12 mouse cellular contexts compared by ENCODE assay signal in the genomic region with DNA sequence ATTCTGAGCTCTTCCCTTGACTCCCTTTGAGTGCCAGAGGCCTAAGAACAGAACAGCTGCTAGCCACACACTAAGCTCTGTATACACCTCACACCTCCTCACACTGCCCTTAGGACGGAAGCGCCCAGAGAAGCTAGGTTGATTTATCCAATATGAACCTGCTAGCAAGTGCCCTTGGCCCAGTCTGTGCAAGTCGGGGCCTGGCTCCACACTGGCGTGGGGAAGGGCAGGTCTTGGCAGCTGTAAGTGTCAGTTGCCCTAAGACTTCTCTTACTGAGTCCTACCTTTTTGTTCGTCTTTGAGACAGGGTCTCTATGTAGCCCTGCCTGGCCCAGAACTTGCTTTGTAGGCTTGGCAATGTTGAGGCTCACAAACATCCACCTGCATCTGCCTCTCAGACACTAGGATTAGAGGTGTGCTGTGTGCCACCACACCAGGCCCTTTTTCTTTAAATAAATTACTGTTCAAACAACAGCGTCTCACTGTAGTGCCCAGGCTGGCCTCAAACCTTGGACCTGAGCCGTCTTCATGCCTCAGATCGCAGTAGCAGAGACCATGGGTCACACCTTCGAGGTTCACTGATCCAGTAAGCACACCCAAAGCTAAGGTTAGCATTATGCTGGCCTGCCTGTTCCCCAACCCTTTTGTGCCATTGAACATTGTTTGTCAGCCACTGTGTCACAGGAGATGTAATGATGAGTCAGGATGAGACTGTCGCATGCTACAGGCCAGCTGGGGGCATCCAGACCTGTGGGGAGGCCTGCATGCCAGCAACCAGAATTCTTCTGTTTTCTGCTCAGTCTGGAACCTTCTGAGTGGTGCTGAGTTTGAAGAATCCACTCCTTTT. TPM values are rescaled to one million over a fixed set of nuclear protein-coding genes. Genes with fewer than 3 reads are reported as not detected.
DNase-seq lines count a peak whose midpoint lies in the region; ATAC-seq and TF ChIP-seq lines count a peak whose summit lies in the region.
"Had no signal": no experiment of that assay in that cellular context is flagged by ENCODE, and none has a peak within 500 bp of the region (broad histone marks: within the 10 kb centered on the region; RNA-seq: fewer than 3 reads in every experiment).

No protein-coding gene starts in this region.

- peaks cover 34% of the 10 kb centered on the region for H3K4me1 ChIP-seq in kidney, adult 2 months (ENCODE audit: control insufficient read depth, insufficient read depth, low read length)
- H3K4me1 ChIP-seq in kidney, embryonic 14.5 days (ENCODE audit: control insufficient read depth, insufficient read depth, low read length) = peaks cover 10% of the 10 kb centered on the region

- no peaks in the 10 kb centered on the region for H3K27me3 ChIP-seq in kidney, adult 2 months (replicated peaks; ENCODE audit: control insufficient read depth, insufficient read depth, low read length)
- no peaks in the 10 kb centered on the region for H3K27me3 ChIP-seq in kidney, embryonic 14.5 days (ENCODE audit: control insufficient read depth, insufficient read depth, low read length)

- ATAC-seq in kidney, embryonic 14.5 days (ENCODE audit: low FRiP score, low TSS enrichment) = no peak
- ATAC-seq: forebrain, embryonic 14.5 days had no signal

- H3K4me2 ChIP-seq in kidney, embryonic 14.5 days (replicated peaks; ENCODE audit: low read depth, low read length) = no peak overlapping the region

- no peak overlapping the region for H3K4me3 ChIP-seq in kidney, adult 2 months (ENCODE audit: insufficient read depth, low read depth, low read length)
- H3K4me3 ChIP-seq in kidney, embryonic 14.5 days (ENCODE audit: low read length) = no peak overlapping the region

- 63% methylated on average over 10 of the region's 10 CpGs for WGBS in kidney, adult 2 months
- 88% methylated on average over 10 of the region's 10 CpGs for WGBS in kidney, embryonic 14.5 days

- peak; percentile 71 for DNase-seq in adrenal gland, adult 2 months
- DNase-seq in adrenal gland, postnatal 4 days (ENCODE audit: low spot score in 2 of 2) = no peak
- peak; percentile 88 for DNase-seq in kidney, adult 2 months
- DNase-seq in A20 (ENCODE audit: low read depth, low spot score) = peak; percentile 78
- DNase-seq in kidney, postnatal 36 days = peak; percentile 74 to 77
- DNase-seq in right cerebral cortex, postnatal 10 days (ENCODE audit: low spot score in 2 of 2) = no peak
- DNase-seq in ovary, adult 18-20 months (ENCODE audit: low spot score) = no peak
- DNase-seq: cerebellum, adult 9-11 months; thymus, postnatal 14 days had no signal

- no peak for TF ChIP-seq CTCF in kidney, adult 2 months (conservative IDR thresholded peaks at IDR 0.05; ENCODE audit: insufficient read depth, insufficient read length, low read depth, low read length)

- peak overlapping the region; percentile 44 for H3K27ac ChIP-seq in kidney, adult 2 months (ENCODE audit: insufficient read depth, low read depth, low read length)
- no peak overlapping the region for H3K27ac ChIP-seq in kidney, embryonic 14.5 days (ENCODE audit: low read depth, low read length)

- no peak overlapping the region for H3K9ac ChIP-seq in kidney, embryonic 14.5 days (ENCODE audit: low read depth, low read length)

- no peaks in the 10 kb centered on the region for H3K36me3 ChIP-seq in kidney, adult 2 months (ENCODE audit: control insufficient read depth, insufficient read depth, low read length)
- H3K36me3 ChIP-seq in kidney, embryonic 14.5 days (ENCODE audit: control insufficient read depth, insufficient read depth, low read length) = peaks cover 7% of the 10 kb centered on the region; the same call in 1 of the 2 replicates

- H3K9me3 ChIP-seq in kidney, embryonic 14.5 days (ENCODE audit: control insufficient read depth, low read length) = no peaks in the 10 kb centered on the region
- H3K9me3 ChIP-seq: G1E had no signal

- no peak for TF ChIP-seq POLR2A in kidney, adult 2 months (IDR thresholded peaks at IDR 0.05; ENCODE audit: low read depth, low read length)

RNA-seq across cellular contexts. Expression of a gene that starts 5.2 kb away (rescaled TPM):
- 10 to 100 TPM; 56.0 to 63.9 TPM for total RNA-seq in adrenal gland, adult 2 months (2021)
- polyA plus RNA-seq in adrenal gland, adult 2 months (2012; rRNA removed) = 48.8 and 67.3 TPM in 2 replicates
- 10 to 100 TPM; 63.9 to 66.3 TPM for total RNA-seq in adrenal gland, postnatal 4 days (2021)
- 85.8 and 87.3 TPM in 2 replicates for polyA plus RNA-seq in kidney, adult 2 months (2012; rRNA removed)
- polyA plus RNA-seq in kidney, embryonic 14.5 days (2014; fragmentation: Nextera tagmentation; extraction: Ambion mirVana) = 24.6 and 36.0 TPM in 2 replicates

Comparison
In these comparisons a context has a peak if more than half of its experiments do, and no peak if none do; other contexts are left out.
1. DNase-seq: peak in adrenal gland, adult 2 months (single experiment), kidney, adult 2 months (single experiment), A20 (single experiment) and kidney, postnatal 36 days (2 of 2); none in adrenal gland, postnatal 4 days (0 of 2), right cerebral cortex, postnatal 10 days (0 of 2) and ovary, adult 18-20 months (single experiment).